Mouse (Mus musculus) liver, embryonic 12.5 days (tissue): Measurements from ENCODE around the gene Wdr5. TPM values are rescaled to one million over a fixed set of nuclear protein-coding genes. Genes with fewer than 3 reads are reported as not detected.

Source experiments
- ATAC-seq: fragments of 200-750 bp; cut with Nextera tagmentation; 2 replicates; pipeline ENCODE4 v1.8.0; 2017; ENCODE audit warnings: moderate number of reproducible peaks, mild to moderate bottlenecking, moderate library complexity
- H3K27ac ChIP-seq: fragments of 300-500 bp; sonication (generic); 2 replicates; pipeline ENCODE4 v1.5.1; 2016; ENCODE audit warnings: mild to moderate bottlenecking
- H3K27me3 ChIP-seq: fragments of 300-500 bp; sonication (generic); replicated peaks from 2 replicates; pipeline ENCODE4 v1.6.1; 2016; ENCODE audit warnings: mild to moderate bottlenecking, moderate library complexity
- H3K36me3 ChIP-seq: fragments of 300-500 bp; sonication (generic); 2 replicates; pipeline ENCODE4 v1.6.1; 2016; ENCODE audit warnings: mild to moderate bottlenecking, moderate library complexity
- H3K4me1 ChIP-seq: fragments of 300-500 bp; sonication (generic); 2 replicates; pipeline ENCODE4 v1.6.1; 2016
- H3K4me2 ChIP-seq: fragments of 300-500 bp; sonication (generic); 2 replicates; pipeline ENCODE4 v1.6.1; 2016; ENCODE audit warnings: mild to moderate bottlenecking, moderate library complexity
- H3K4me3 ChIP-seq: fragments of 300-500 bp; sonication (generic); 2 replicates; pipeline ENCODE4 v1.5.1; 2016; ENCODE audit warnings: mild to moderate bottlenecking, moderate library complexity
- H3K9ac ChIP-seq: fragments of 300-500 bp; sonication (generic); 2 replicates; pipeline ENCODE4 v1.6.1; 2016; ENCODE audit warnings: mild to moderate bottlenecking, moderate library complexity
- H3K9me3 ChIP-seq: fragments of 300-500 bp; sonication (generic); replicated peaks from 2 replicates; pipeline ENCODE4 v1.6.1; 2016; ENCODE audit warnings: mild to moderate bottlenecking, moderate library complexity
- WGBS: fragments of 180-500 bp; shearing (Covaris S2); methylation state at CpG from one replicate; pipeline ENCODE4 v1.1.7; 2016; ENCODE audit not compliant: insufficient replicate concordance; 5-methylcytosine and 5-hydroxymethylcytosine counted together
- polyA plus RNA-seq: library from polyadenylated mRNA; unstranded; fragments of >200 nt; fragmentation: Nextera tagmentation; extraction: Ambion mirVana; gene quantifications from 2 replicates; pipeline ENCODE4 v1.2.1, GENCODE M21; 2016

Wdr5 gene
- polyA plus RNA-seq: 47.2 and 47.3 TPM in 2 replicates

- Histone ChIP-seq H3K9ac (peak within 1 kb of the TSS; percentile 96), H3K4me2 (peak within 1 kb of the TSS; percentile 83), H3K27me3 (no peaks in the 10 kb centered on the region), H3K36me3 (peaks cover 25% of the 10 kb centered on the region), H3K9me3 (0 out of 2 replicates have a peak, but pooled peaks cover 8% of the 10 kb centered on the region), H3K4me1 (peaks cover 36% of the 10 kb centered on the region), H3K4me3 (peak within 1 kb of the TSS; percentile 94), H3K27ac (peak within 1 kb of the TSS; percentile 87)
- peak; percentile 88 for ATAC-seq
- WGBS: under 1% methylated on average over 57 of the region's 57 CpGs
Observed at GRCm38 (mm10) chr2:27514639-27515328, at the start of gene Wdr5. Gene Wdr5 (plus strand): TSS chr2:27515157.

DNA sequence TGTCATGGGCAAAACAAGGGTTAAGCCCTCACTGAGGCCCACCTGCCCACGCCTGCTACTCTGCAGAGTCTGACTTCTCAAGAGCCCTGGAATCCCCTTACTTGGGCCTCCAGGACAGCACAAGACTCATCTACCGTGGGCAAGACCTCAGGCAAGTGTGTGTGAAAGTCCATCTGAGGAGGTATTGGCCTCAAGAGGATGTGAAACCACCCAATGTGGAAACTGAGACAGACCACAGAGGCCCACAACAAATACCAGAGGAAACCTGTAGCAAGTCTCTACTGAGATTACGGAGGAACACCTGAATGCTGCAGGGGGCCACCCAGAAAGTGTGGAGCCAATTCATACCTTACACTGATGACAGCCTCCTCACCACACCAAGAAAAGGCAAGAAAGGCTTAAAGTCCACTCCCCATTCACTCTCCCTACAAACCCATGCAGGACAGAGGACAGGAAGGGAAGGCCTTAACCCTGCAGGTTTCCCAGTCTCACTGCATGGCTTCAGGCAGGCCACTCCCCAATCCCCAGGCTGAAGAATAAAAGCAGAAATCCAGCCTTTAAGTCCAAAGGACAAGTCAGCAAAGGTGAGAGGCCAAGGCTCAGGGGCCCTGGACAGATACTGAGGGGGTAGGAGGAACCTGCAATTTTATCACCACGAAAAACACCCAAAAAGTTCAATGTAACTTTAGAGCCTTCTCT is 45.5 kb upstream of the Wdr5 start:
- 42% methylated on average over 4 of the region's 4 CpGs for WGBS
- ATAC-seq: no peak
- Histone ChIP-seq H3K9me3 (no peaks in the 10 kb centered on the region), H3K36me3 (peaks cover 69% of the 10 kb centered on the region), H3K4me1 (peaks cover 90% of the 10 kb centered on the region), H3K27ac (peak overlapping the region; percentile 87), H3K27me3 (no peaks in the 10 kb centered on the region), H3K4me3 (peak overlapping the region; percentile 13; the same call in 1 of the 2 replicates), H3K4me2 (peak overlapping the region; percentile 79), H3K9ac (peak overlapping the region; percentile 66)

DNA sequence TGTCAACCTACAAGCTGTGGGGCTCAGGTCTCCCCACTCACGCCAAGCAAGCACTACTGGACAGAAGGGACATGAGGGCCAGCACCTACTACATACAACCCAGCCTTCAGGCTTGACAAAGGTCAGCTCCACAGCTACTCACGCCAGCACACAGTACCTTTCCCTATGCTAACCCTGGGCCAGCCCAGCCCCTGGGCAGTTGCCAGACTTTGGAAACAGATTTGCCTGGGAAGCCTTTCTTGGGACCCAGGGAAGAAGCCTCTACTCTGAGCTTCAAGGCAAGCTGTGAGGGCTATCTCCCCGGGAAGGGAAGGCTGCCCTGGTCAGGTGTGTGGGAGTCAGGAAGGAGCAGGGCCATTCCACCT is 45.0 kb upstream of the Wdr5 start:
- Histone ChIP-seq H3K36me3 (peaks cover 64% of the 10 kb centered on the region), H3K4me2 (peak overlapping the region; percentile 79), H3K4me3 (peak overlapping the region; percentile 13), H3K9ac (peak overlapping the region; percentile 66), H3K4me1 (peaks cover 91% of the 10 kb centered on the region), H3K9me3 (no peaks in the 10 kb centered on the region), H3K27ac (peak overlapping the region; percentile 87), H3K27me3 (no peaks in the 10 kb centered on the region)
- WGBS: 56% methylated on average over 3 of the region's 3 CpGs
- ATAC-seq: no peak

- Histone ChIP-seq H3K9me3 (no peaks in the 10 kb centered on the region), H3K4me2 (peak overlapping the region; percentile 79), H3K36me3 (peaks cover 60% of the 10 kb centered on the region), H3K27me3 (no peaks in the 10 kb centered on the region), H3K9ac (peak overlapping the region; percentile 66), H3K4me1 (peaks cover 87% of the 10 kb centered on the region), H3K27ac (peak overlapping the region; percentile 87), H3K4me3 (peak overlapping the region; percentile 13)
- WGBS: 16% methylated on average over 2 of the region's 2 CpGs
- ATAC-seq: peak; percentile 74
Observed at GRCm38 (mm10) chr2:27470535-27470934, 44.4 kb upstream of the Wdr5 start.

DNA sequence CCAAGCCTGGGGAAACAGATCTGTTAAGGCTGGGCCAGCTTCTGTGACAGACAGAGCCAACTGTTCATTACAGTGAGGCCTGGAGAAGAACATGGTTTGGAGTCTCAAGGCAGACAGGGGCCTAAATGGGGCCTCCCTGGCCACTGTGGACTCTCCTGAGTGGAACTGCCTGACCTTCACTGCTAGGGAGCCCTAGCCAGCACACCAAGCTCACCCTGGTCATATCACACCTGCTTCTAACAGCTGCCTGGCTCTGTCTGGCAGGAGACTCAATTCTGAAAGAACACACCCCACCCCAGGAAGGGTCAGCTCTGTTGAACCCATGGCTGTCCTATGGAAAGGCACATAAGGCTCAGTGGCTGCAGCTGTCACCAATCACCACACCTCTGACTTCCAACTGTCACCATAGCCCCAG is 43.8 kb upstream of the Wdr5 start:
- Histone ChIP-seq H3K27ac (peak overlapping the region; percentile 87), H3K4me3 (no peak overlapping the region), H3K27me3 (no peaks in the 10 kb centered on the region), H3K9ac (peak overlapping the region; percentile 66), H3K9me3 (no peaks in the 10 kb centered on the region), H3K36me3 (peaks cover 53% of the 10 kb centered on the region), H3K4me1 (peaks cover 81% of the 10 kb centered on the region), H3K4me2 (peak overlapping the region; percentile 79)
- ATAC-seq: no peak

- peak overlapping the region; percentile 92 for H3K9ac ChIP-seq
- peak overlapping the region; percentile 86 for H3K4me3 ChIP-seq
- 0 out of 2 replicates have a peak overlapping the region, but pooled peaks have one; percentile 4 for H3K27ac ChIP-seq
- H3K27me3 ChIP-seq: no peaks in the 10 kb centered on the region
- no peaks in the 10 kb centered on the region for H3K9me3 ChIP-seq
- WGBS: 58% methylated on average over 7 of the region's 7 CpGs
- H3K36me3 ChIP-seq: peaks cover 33% of the 10 kb centered on the region
- peaks cover 75% of the 10 kb centered on the region for H3K4me1 ChIP-seq
- ATAC-seq: no peak
- peak overlapping the region; percentile 79 for H3K4me2 ChIP-seq
Observed at GRCm38 (mm10) chr2:27473061-27473765, 41.7 kb upstream of the Wdr5 start.

DNA sequence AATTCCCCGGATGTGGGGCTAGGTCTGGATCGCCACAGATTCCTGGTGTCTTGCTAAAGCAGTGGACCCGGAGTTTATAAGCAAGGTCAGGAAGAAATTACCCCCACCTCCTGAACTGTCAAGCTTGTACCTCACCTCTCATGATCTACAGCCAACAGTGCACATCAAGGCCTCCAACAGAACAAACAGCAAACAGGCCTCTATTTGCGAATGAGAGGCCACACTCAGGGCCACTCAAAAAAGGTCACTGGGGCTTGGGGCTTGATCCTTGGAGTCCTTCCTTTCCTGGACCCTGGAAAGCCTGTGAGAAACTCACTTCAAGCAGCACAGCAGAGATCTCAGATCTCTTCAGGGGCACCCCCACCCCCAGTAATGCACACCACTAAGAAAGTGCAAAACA is 41.0 kb upstream of the Wdr5 start:
- H3K27ac ChIP-seq: peak overlapping the region; percentile 92; the same call in 1 of the 2 replicates
- peaks cover 68% of the 10 kb centered on the region for H3K4me1 ChIP-seq
- no peak for ATAC-seq
- WGBS: 40% methylated on average over 4 of the region's 4 CpGs
- no peaks in the 10 kb centered on the region for H3K9me3 ChIP-seq
- peak overlapping the region; percentile 86 for H3K4me3 ChIP-seq
- H3K27me3 ChIP-seq: no peaks in the 10 kb centered on the region
- peak overlapping the region; percentile 79 for H3K4me2 ChIP-seq
- H3K36me3 ChIP-seq: peaks cover 26% of the 10 kb centered on the region
- H3K9ac ChIP-seq: peak overlapping the region; percentile 92

- H3K27me3 ChIP-seq: no peaks in the 10 kb centered on the region
- H3K4me2 ChIP-seq: peak overlapping the region; percentile 79
- no peaks in the 10 kb centered on the region for H3K9me3 ChIP-seq
- under 1% methylated on average over 84 of the region's 84 CpGs for WGBS
- peak overlapping the region; percentile 92 for H3K27ac ChIP-seq
- H3K4me1 ChIP-seq: peaks cover 59% of the 10 kb centered on the region
- peaks cover 25% of the 10 kb centered on the region for H3K36me3 ChIP-seq
- peak; percentile 4 for ATAC-seq
- H3K4me3 ChIP-seq: peak overlapping the region; percentile 86
- H3K9ac ChIP-seq: peak overlapping the region; percentile 92
Observed at GRCm38 (mm10) chr2:27474621-27475484, 40.1 kb upstream of the Wdr5 start.

GRCm38 (mm10) chr2:27475495-27476302 is 39.3 kb upstream of the Wdr5 start:
- 4% methylated on average over 83 of the region's 96 CpGs for WGBS
- ATAC-seq: peak; percentile 94

GRCm38 (mm10) chr2:27476303-27477192 is 38.4 kb upstream of the Wdr5 start:
- Histone ChIP-seq H3K27me3 (no peaks in the 10 kb centered on the region), H3K9ac (peak overlapping the region; percentile 80), H3K4me3 (peak overlapping the region; percentile 86), H3K4me1 (peaks cover 42% of the 10 kb centered on the region), H3K9me3 (no peaks in the 10 kb centered on the region), H3K27ac (peak overlapping the region; percentile 95), H3K36me3 (peaks cover 17% of the 10 kb centered on the region), H3K4me2 (peak overlapping the region; percentile 79)
- ATAC-seq: no peak
- 40% methylated on average over 11 of the region's 11 CpGs for WGBS

More at GRCm38 (mm10) chr2:27475495-27476302, 39.3 kb upstream of the Wdr5 start:
- Histone ChIP-seq H3K9ac (peak overlapping the region; percentile 92), H3K36me3 (peaks cover 22% of the 10 kb centered on the region), H3K4me3 (peak overlapping the region; percentile 86), H3K27ac (peak overlapping the region; percentile 95), H3K4me1 (peaks cover 50% of the 10 kb centered on the region), H3K9me3 (no peaks in the 10 kb centered on the region), H3K4me2 (peak overlapping the region; percentile 79), H3K27me3 (no peaks in the 10 kb centered on the region)
